Mouse (Mus musculus): ENCODE results near the gene Idh3a. TPM values are rescaled to one million over a fixed set of nuclear protein-coding genes. Genes with fewer than 3 reads are reported as not detected.

Gene Idh3a
- polyA plus RNA-seq, 1 experiment from 2014 or later = 159 TPM

GRCm38 (mm10) chr9:54602916-54603315, 16.8 kb downstream of the Idh3a start:
- Histone ChIP-seq H3K36me3 (ENCODE audit: control insufficient read depth, insufficient read depth, low read length) (peaks cover 68% of the 10 kb centered on the region), H3K4me3 (ENCODE audit: low read depth, low read length) (no peak overlapping the region), H3K27me3 (replicated peaks; ENCODE audit: control insufficient read depth, insufficient read depth, low read length) (no peaks in the 10 kb centered on the region), H3K4me1 (ENCODE audit: control insufficient read depth, insufficient read depth, low read length) (no peaks in the 10 kb centered on the region), H3K9ac (ENCODE audit: low read depth, low read length) (no peak overlapping the region), H3K4me2 (ENCODE audit: low read depth, low read length) (no peak overlapping the region), H3K9me3 (ENCODE audit: control insufficient read depth, low read length) (no peaks in the 10 kb centered on the region), H3K27ac (replicated peaks; ENCODE audit: low read depth, low read length) (no peak overlapping the region)
- WGBS = 89% methylated on average over 7 of the region's 7 CpGs
- no peak for DNase-seq (ENCODE audit: low spot score)
- no peak for ATAC-seq (ENCODE audit: low read depth)

GRCm38 (mm10) chr9:54604131-54604654, 18.1 kb downstream of the Idh3a start:
- Histone ChIP-seq H3K27ac (replicated peaks; ENCODE audit: low read depth, low read length) (no peak overlapping the region), H3K9ac (ENCODE audit: low read depth, low read length) (no peak overlapping the region), H3K4me3 (ENCODE audit: low read depth, low read length) (no peak overlapping the region), H3K4me1 (ENCODE audit: control insufficient read depth, insufficient read depth, low read length) (no peaks in the 10 kb centered on the region), H3K9me3 (ENCODE audit: control insufficient read depth, low read length) (no peaks in the 10 kb centered on the region), H3K27me3 (replicated peaks; ENCODE audit: control insufficient read depth, insufficient read depth, low read length) (no peaks in the 10 kb centered on the region), H3K36me3 (ENCODE audit: control insufficient read depth, insufficient read depth, low read length) (peaks cover 56% of the 10 kb centered on the region), H3K4me2 (ENCODE audit: low read depth, low read length) (no peak overlapping the region)
- 74% methylated on average over 5 of the region's 5 CpGs for WGBS
- ATAC-seq (ENCODE audit: low read depth) (no peak), DNase-seq (ENCODE audit: low spot score) (no peak)

- H3K4me3 ChIP-seq (ENCODE audit: low read depth, low read length) = no peak overlapping the region
- H3K9ac ChIP-seq (ENCODE audit: low read depth, low read length) = no peak overlapping the region
- no peaks in the 10 kb centered on the region for H3K27me3 ChIP-seq (replicated peaks; ENCODE audit: control insufficient read depth, insufficient read depth, low read length)
- peak; percentile 55 for DNase-seq (ENCODE audit: low spot score)
- H3K36me3 ChIP-seq (ENCODE audit: control insufficient read depth, insufficient read depth, low read length) = peaks cover 49% of the 10 kb centered on the region
- WGBS = 53% methylated on average over 4 of the region's 4 CpGs
- H3K27ac ChIP-seq (replicated peaks; ENCODE audit: low read depth, low read length) = no peak overlapping the region
- H3K4me2 ChIP-seq (ENCODE audit: low read depth, low read length) = no peak overlapping the region
- ATAC-seq (ENCODE audit: low read depth) = no peak
- no peaks in the 10 kb centered on the region for H3K9me3 ChIP-seq (ENCODE audit: control insufficient read depth, low read length)
- H3K4me1 ChIP-seq (ENCODE audit: control insufficient read depth, insufficient read depth, low read length) = no peaks in the 10 kb centered on the region
Observed at GRCm38 (mm10) chr9:54604886-54605285, 18.8 kb downstream of the Idh3a start.

- H3K4me3 ChIP-seq (ENCODE audit: low read depth, low read length) = no peak overlapping the region
- no peak overlapping the region for H3K9ac ChIP-seq (ENCODE audit: low read depth, low read length)
- ATAC-seq (ENCODE audit: low read depth) (no peak), DNase-seq (ENCODE audit: low spot score) (peak; percentile 16)
- no peaks in the 10 kb centered on the region for H3K9me3 ChIP-seq (ENCODE audit: control insufficient read depth, low read length)
- H3K4me1 ChIP-seq (ENCODE audit: control insufficient read depth, insufficient read depth, low read length) = no peaks in the 10 kb centered on the region
- H3K4me2 ChIP-seq (ENCODE audit: low read depth, low read length) = no peak overlapping the region
- no peak overlapping the region for H3K27ac ChIP-seq (replicated peaks; ENCODE audit: low read depth, low read length)
- WGBS = 77% methylated on average over 5 of the region's 5 CpGs
- H3K36me3 ChIP-seq (ENCODE audit: control insufficient read depth, insufficient read depth, low read length) = no peaks in the 10 kb centered on the region
- H3K27me3 ChIP-seq (replicated peaks; ENCODE audit: control insufficient read depth, insufficient read depth, low read length) = no peaks in the 10 kb centered on the region
Observed at GRCm38 (mm10) chr9:54612781-54613191, 26.7 kb downstream of the Idh3a start.

GRCm38 (mm10) chr9:54614182-54614850, 28.2 kb downstream of the Idh3a start:
- H3K27me3 ChIP-seq (replicated peaks; ENCODE audit: control insufficient read depth, insufficient read depth, low read length) = no peaks in the 10 kb centered on the region
- 70% methylated on average over 13 of the region's 13 CpGs for WGBS
- peak; percentile 61 for DNase-seq (ENCODE audit: low spot score)

GRCm38 (mm10) chr9:54627240-54627639, 41.1 kb downstream of the Idh3a start:
- no peaks in the 10 kb centered on the region for H3K36me3 ChIP-seq (ENCODE audit: control insufficient read depth, insufficient read depth, low read length)
- WGBS = 86% methylated on average over 5 of the region's 5 CpGs
- no peaks in the 10 kb centered on the region for H3K27me3 ChIP-seq (replicated peaks; ENCODE audit: control insufficient read depth, insufficient read depth, low read length)
- H3K9me3 ChIP-seq (ENCODE audit: control insufficient read depth, low read length) = no peaks in the 10 kb centered on the region
- H3K27ac ChIP-seq (replicated peaks; ENCODE audit: low read depth, low read length) = no peak overlapping the region
- H3K4me3 ChIP-seq (ENCODE audit: low read depth, low read length) = no peak overlapping the region
- H3K4me2 ChIP-seq (ENCODE audit: low read depth, low read length) = no peak overlapping the region
- ATAC-seq (ENCODE audit: low read depth) = no peak
- DNase-seq (ENCODE audit: low spot score) = no peak
- no peaks in the 10 kb centered on the region for H3K4me1 ChIP-seq (ENCODE audit: control insufficient read depth, insufficient read depth, low read length)
- H3K9ac ChIP-seq (ENCODE audit: low read depth, low read length) = no peak overlapping the region

More at GRCm38 (mm10) chr9:54614182-54614850, 28.2 kb downstream of the Idh3a start:
- Histone ChIP-seq H3K27ac (replicated peaks; ENCODE audit: low read depth, low read length) (no peak overlapping the region), H3K36me3 (ENCODE audit: control insufficient read depth, insufficient read depth, low read length) (no peaks in the 10 kb centered on the region), H3K4me2 (ENCODE audit: low read depth, low read length) (no peak overlapping the region), H3K4me3 (ENCODE audit: low read depth, low read length) (no peak overlapping the region), H3K9me3 (ENCODE audit: control insufficient read depth, low read length) (no peaks in the 10 kb centered on the region), H3K9ac (ENCODE audit: low read depth, low read length) (no peak overlapping the region), H3K4me1 (ENCODE audit: control insufficient read depth, insufficient read depth, low read length) (no peaks in the 10 kb centered on the region)
- peak; percentile 57; the same call in 1 of the 2 replicates for ATAC-seq (ENCODE audit: low read depth)

- no peak overlapping the region for H3K27ac ChIP-seq (replicated peaks; ENCODE audit: low read depth, low read length)
- no peaks in the 10 kb centered on the region for H3K27me3 ChIP-seq (replicated peaks; ENCODE audit: control insufficient read depth, insufficient read depth, low read length)
- DNase-seq (ENCODE audit: low spot score) (no peak), ATAC-seq (ENCODE audit: low read depth) (no peak)
- no peak overlapping the region for H3K4me3 ChIP-seq (ENCODE audit: low read depth, low read length)
- H3K36me3 ChIP-seq (ENCODE audit: control insufficient read depth, insufficient read depth, low read length) = no peaks in the 10 kb centered on the region
- H3K9me3 ChIP-seq (ENCODE audit: control insufficient read depth, low read length) = no peaks in the 10 kb centered on the region
- no peak overlapping the region for H3K9ac ChIP-seq (ENCODE audit: low read depth, low read length)
- H3K4me2 ChIP-seq (ENCODE audit: low read depth, low read length) = no peak overlapping the region
- WGBS = 73% methylated on average over 4 of the region's 4 CpGs
- H3K4me1 ChIP-seq (ENCODE audit: control insufficient read depth, insufficient read depth, low read length) = no peaks in the 10 kb centered on the region
Observed at GRCm38 (mm10) chr9:54628752-54629151, 42.6 kb downstream of the Idh3a start.

- Histone ChIP-seq H3K4me2 (ENCODE audit: low read depth, low read length) (no peak overlapping the region), H3K9me3 (ENCODE audit: control insufficient read depth, low read length) (no peaks in the 10 kb centered on the region), H3K36me3 (ENCODE audit: control insufficient read depth, insufficient read depth, low read length) (no peaks in the 10 kb centered on the region), H3K27ac (replicated peaks; ENCODE audit: low read depth, low read length) (no peak overlapping the region), H3K4me3 (ENCODE audit: low read depth, low read length) (no peak overlapping the region), H3K27me3 (replicated peaks; ENCODE audit: control insufficient read depth, insufficient read depth, low read length) (no peaks in the 10 kb centered on the region), H3K4me1 (ENCODE audit: control insufficient read depth, insufficient read depth, low read length) (no peaks in the 10 kb centered on the region), H3K9ac (ENCODE audit: low read depth, low read length) (no peak overlapping the region)
- ATAC-seq (ENCODE audit: low read depth) (no peak), DNase-seq (ENCODE audit: low spot score) (no peak)
- WGBS = 75% methylated on average over 5 of the region's 5 CpGs
Observed at GRCm38 (mm10) chr9:54629613-54630261, 43.6 kb downstream of the Idh3a start.
